Mouse (Mus musculus) cerebellum, adult 9-10 months (tissue): ENCODE results near the gene Upp2.

Source experiments
- DNase-seq: peaks from one replicate; pipeline ENCODE4 v3.0.0; 2022

Upp2 gene

GRCm38 (mm10) chr2:58697501-58697900 lies 130.4 kb downstream of the Upp2 start:
- no peak for DNase-seq

- peak; percentile 85 for DNase-seq
Measured at GRCm38 (mm10) chr2:58699931-58700330, 132.8 kb downstream of the Upp2 start.

- DNase-seq = no peak
Measured at GRCm38 (mm10) chr2:58700354-58700753, 133.3 kb downstream of the Upp2 start.

GRCm38 (mm10) chr2:58701627-58702026 lies 134.5 kb downstream of the Upp2 start:
- no peak for DNase-seq

- DNase-seq = no peak
Measured at GRCm38 (mm10) chr2:58703226-58703625, 136.1 kb downstream of the Upp2 start.

GRCm38 (mm10) chr2:58703646-58704045 lies 136.5 kb downstream of the Upp2 start:
- no peak for DNase-seq

GRCm38 (mm10) chr2:58704576-58704975 lies 137.5 kb downstream of the Upp2 start:
- DNase-seq = no peak

GRCm38 (mm10) chr2:58707676-58708075 lies 140.6 kb downstream of the Upp2 start:
- no peak for DNase-seq

GRCm38 (mm10) chr2:58710234-58710633 lies 143.1 kb downstream of the Upp2 start:
- no peak for DNase-seq

- no peak for DNase-seq
Measured at GRCm38 (mm10) chr2:58711049-58711448, 144.0 kb downstream of the Upp2 start.

GRCm38 (mm10) chr2:58711491-58711890 lies 144.4 kb downstream of the Upp2 start:
- DNase-seq = no peak

- DNase-seq = no peak
Measured at GRCm38 (mm10) chr2:58711935-58712334, 144.8 kb downstream of the Upp2 start.

GRCm38 (mm10) chr2:58717898-58718297 lies 150.8 kb downstream of the Upp2 start:
- DNase-seq = no peak

GRCm38 (mm10) chr2:58737192-58737820 lies 170.2 kb downstream of the Upp2 start:
- peak; percentile 31 for DNase-seq

GRCm38 (mm10) chr2:58741213-58741612 lies 174.1 kb downstream of the Upp2 start:
- no peak for DNase-seq

- no peak for DNase-seq
Measured at GRCm38 (mm10) chr2:58742026-58742425, 174.9 kb downstream of the Upp2 start.

GRCm38 (mm10) chr2:58743446-58743845 lies 176.3 kb downstream of the Upp2 start:
- DNase-seq = no peak

GRCm38 (mm10) chr2:58747483-58748229 lies 180.6 kb downstream of the Upp2 start:
- no peak for DNase-seq

GRCm38 (mm10) chr2:58748296-58748695 lies 181.2 kb downstream of the Upp2 start:
- DNase-seq = no peak

GRCm38 (mm10) chr2:58752891-58753290 lies 185.8 kb downstream of the Upp2 start:
- DNase-seq = no peak

GRCm38 (mm10) chr2:58754736-58755135 lies 187.6 kb downstream of the Upp2 start:
- DNase-seq = no peak

GRCm38 (mm10) chr2:58758081-58758480 lies 191.0 kb downstream of the Upp2 start:
- no peak for DNase-seq

- no peak for DNase-seq
Measured at GRCm38 (mm10) chr2:58759676-58760075, 192.6 kb downstream of the Upp2 start.

- no peak for DNase-seq
Measured at GRCm38 (mm10) chr2:58765141-58765540, 198.0 kb downstream of the Upp2 start.

- DNase-seq = no peak
Measured at GRCm38 (mm10) chr2:58773833-58774232, 206.7 kb downstream of the Upp2 start.
